Mouse (Mus musculus) CH12.LX (cell line): ENCODE results near the gene Rpl11. TPM values are rescaled to one million over a fixed set of nuclear protein-coding genes. Genes with fewer than 3 reads are reported as not detected.
A peak's percentile ranks its signal among the peaks of the same experiment; 100 is the strongest.

ENCODE experiments used
- DNase-seq: peaks from one replicate; pipeline ENCODE4 v3.0.0-alpha.2; 2013; ENCODE audit errors: extremely low read depth
- H3K27ac ChIP-seq: 2 replicates; pipeline ENCODE4 v1.5.1; 2012; ENCODE audit warnings: low read depth, mild to moderate bottlenecking, control low read depth, moderate library complexity; ENCODE audit not compliant: insufficient read depth
- H3K27me3 ChIP-seq: replicated peaks from 2 replicates; pipeline ENCODE3; 2012; ENCODE audit warnings: inconsistent platforms
- H3K36me3 ChIP-seq, 2 experiments: replicated peaks in 1 of 2; 2 replicates each; pipeline versions ENCODE3 to v1.6.1; 2012; ENCODE audit warnings: inconsistent platforms in 1 of 2, low read length in 1 of 2, mild to moderate bottlenecking in 1 of 2, mixed read lengths in 1 of 2, moderate library complexity in 1 of 2; ENCODE audit not compliant: control insufficient read depth in 1 of 2, insufficient read depth in 1 of 2
- H3K4me1 ChIP-seq, 2 experiments: 2 replicates each; pipeline ENCODE4 v1.6.1; 2012; ENCODE audit warnings: inconsistent platforms in 1 of 2, moderate library complexity in 1 of 2; ENCODE audit not compliant: insufficient read depth in 2 of 2, control insufficient read depth in 1 of 2
- H3K4me2 ChIP-seq: 2 replicates; pipeline ENCODE4 v1.6.1; 2012; ENCODE audit warnings: low read depth, mild to moderate bottlenecking, control low read depth; ENCODE audit not compliant: poor library complexity, insufficient read depth, severe bottlenecking
- H3K4me3 ChIP-seq, 3 experiments: fragments of 150-350 bp in 1 of 3; sonication (generic) in 1 of 3; replicated peaks in 1 of 3; 2 replicates each; pipeline versions ENCODE3 to v1.5.1; 2011 to 2012; ENCODE audit warnings: low read depth in 2 of 3, low read length in 2 of 3, mild to moderate bottlenecking in 2 of 3, moderate library complexity in 2 of 3, control low read depth in 1 of 3, improper control_type of control experiment in 1 of 3, inconsistent platforms in 1 of 3, mixed read lengths in 1 of 3; ENCODE audit not compliant: poor library complexity in 1 of 3
- H3K79me2 ChIP-seq: replicated peaks from 2 replicates; pipeline ENCODE4 v1.6.1; 2012; ENCODE audit warnings: mild to moderate bottlenecking, moderate library complexity; ENCODE audit not compliant: control insufficient read depth, poor library complexity, insufficient read depth, severe bottlenecking; ENCODE audit errors: extremely low read depth
- H3K9ac ChIP-seq: 2 replicates; pipeline ENCODE4 v1.6.1; 2012; ENCODE audit warnings: low read depth, mild to moderate bottlenecking, control low read depth, moderate library complexity; ENCODE audit not compliant: insufficient read depth
- H3K9me3 ChIP-seq: replicated peaks from 2 replicates; pipeline ENCODE3; 2012; ENCODE audit warnings: low read length, inconsistent platforms, mixed read lengths
- ELF1 ChIP-seq: IDR thresholded peaks from 2 replicates; pipeline ENCODE4 v1.6.1; 2014; ENCODE audit warnings: low read depth, mild to moderate bottlenecking, inconsistent platforms, low read length, improper control_type of control experiment
- ETS1 ChIP-seq: conservative IDR thresholded peaks from 2 replicates; pipeline ENCODE4 v1.6.1; 2012; ENCODE audit warnings: low read depth, mild to moderate bottlenecking, inconsistent platforms, low read length, improper control_type of control experiment, moderate library complexity
- GABPA ChIP-seq: IDR thresholded peaks from 2 replicates; pipeline ENCODE4 v1.6.1; 2012; ENCODE audit warnings: low read depth, low read length, improper control_type of control experiment, inconsistent platforms; ENCODE audit not compliant: insufficient replicate concordance
- HCFC1 ChIP-seq: IDR thresholded peaks from 2 replicates; pipeline ENCODE4 v1.6.1; 2012; ENCODE audit warnings: low read depth, mild to moderate bottlenecking, inconsistent platforms, low read length, improper control_type of control experiment
- IRF4 ChIP-seq: IDR thresholded peaks from 2 replicates; pipeline ENCODE4 v1.6.1; 2014; ENCODE audit warnings: low read depth, mild to moderate bottlenecking, inconsistent platforms, low read length, improper control_type of control experiment
- MEF2A ChIP-seq: IDR thresholded peaks from 2 replicates; pipeline ENCODE4 v1.6.1; 2014; ENCODE audit warnings: low read depth, mild to moderate bottlenecking, inconsistent platforms, low read length, improper control_type of control experiment, borderline replicate concordance
- SMC3 ChIP-seq: IDR thresholded peaks from 2 replicates; pipeline ENCODE4 v1.6.1; 2011; ENCODE audit warnings: low read depth, low read length, improper control_type of control experiment
- TBP ChIP-seq: conservative IDR thresholded peaks from 2 replicates; pipeline ENCODE4 v1.6.1; 2011; ENCODE audit warnings: low read depth, low read length, improper control_type of control experiment
- TCF12 ChIP-seq: IDR thresholded peaks from 2 replicates; pipeline ENCODE4 v1.6.1; 2014; ENCODE audit warnings: low read depth, mild to moderate bottlenecking, inconsistent platforms, low read length, improper control_type of control experiment
- ZMIZ1 ChIP-seq: IDR thresholded peaks from 2 replicates; pipeline ENCODE4 v1.6.1; 2012; ENCODE audit warnings: low read depth, mild to moderate bottlenecking, inconsistent platforms, low read length, improper control_type of control experiment
- ZNF384 ChIP-seq: IDR thresholded peaks from 2 replicates; pipeline ENCODE4 v1.6.1; 2012; ENCODE audit warnings: low read depth, low read length, improper control_type of control experiment, inconsistent platforms
- dilution Hi-C: fragments of 300-500 bp; cut with MboI; formaldehyde crosslinking; loops from 2 replicates; pipeline ENCODE4 v1.14.3; 2020; ENCODE audit warnings: low sequenced_read_pairs; ENCODE audit not compliant: extremely low pct_unique_long_range_greater_than_20kb, extremely low pct_ligation_motif_present
- in situ Hi-C: fragments of 300-500 bp; cut with MboI; formaldehyde crosslinking; loops from 3 replicates; pipeline ENCODE4 v1.14.3; 2019; ENCODE audit warnings: low sequenced_read_pairs, low pct_ligation_motif_present, low pct_unique_long_range_greater_than_20kb, mixed read lengths
- polyA plus RNA-seq: library from polyadenylated mRNA; unstranded; fragments of >175 nt; gene quantifications from 2 replicates; pipeline ENCODE4 v1.2.1, GENCODE M21; 2012; ENCODE audit warnings: low read depth; ENCODE audit not compliant: insufficient read length
- total RNA-seq, 2 experiments: library from RNA; depleted of rRNA; stranded (reverse); fragments of 300-350 nt in 1 of 2; fragments of >200 nt in 1 of 2; gene quantifications; 2 replicates each; pipeline ENCODE4 v1.2.3; 2012 to 2014

The Rpl11 gene
- total and polyA plus RNA-seq, 3 experiments, result 1,170 to 2,513 (median 1,661) TPM

DNA sequence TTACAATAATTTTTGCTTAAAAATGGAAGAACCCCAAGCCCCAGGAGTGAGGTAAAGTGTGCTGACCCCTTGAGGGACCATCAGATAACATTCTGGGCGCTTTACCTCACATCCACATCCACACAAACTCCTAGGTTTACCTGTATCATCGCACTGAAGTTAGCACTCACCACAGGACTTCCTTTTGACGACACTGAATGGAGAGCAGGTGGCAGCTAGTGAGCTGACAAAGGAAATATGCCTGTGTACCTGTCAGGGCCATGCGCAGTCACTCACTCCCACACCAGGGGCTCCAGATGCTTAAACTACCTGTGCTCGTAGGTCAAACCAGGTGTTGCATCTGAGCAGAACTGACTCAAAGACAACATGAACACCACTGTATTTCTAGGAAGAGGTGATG is 8.1 kb downstream of the Rpl11 start:
- H3K4me3 ChIP-seq, result no peak overlapping the region
- H3K9ac ChIP-seq, result no peak overlapping the region
- peaks cover 20 to 24% of the 10 kb centered on the region in 2 experiments for H3K36me3 ChIP-seq
- DNase-seq, result no peak
- in situ Hi-C loops, result no loop called here
- 0 out of 2 replicates have a peak, but pooled peaks cover 7% of the 10 kb centered on the region for H3K79me2 ChIP-seq
- peaks cover 25 to 77% of the 10 kb centered on the region in 2 experiments for H3K4me1 ChIP-seq
- no peaks in the 10 kb centered on the region for H3K27me3 ChIP-seq
- H3K4me2 ChIP-seq, result no peak overlapping the region
- no peaks in the 10 kb centered on the region for H3K9me3 ChIP-seq
- H3K27ac ChIP-seq, result peak overlapping the region; percentile 37; the same call in 1 of the 2 replicates
- dilution Hi-C loops, result no loop called here
- TF ChIP-seq SMC3, result no peak
- no peak for TF ChIP-seq GABPA
- TF ChIP-seq HCFC1, result no peak
- TF ChIP-seq ZMIZ1, result no peak
- TF ChIP-seq TBP, result no peak
- TF ChIP-seq, all 38 proteins: peak for 0

DNA sequence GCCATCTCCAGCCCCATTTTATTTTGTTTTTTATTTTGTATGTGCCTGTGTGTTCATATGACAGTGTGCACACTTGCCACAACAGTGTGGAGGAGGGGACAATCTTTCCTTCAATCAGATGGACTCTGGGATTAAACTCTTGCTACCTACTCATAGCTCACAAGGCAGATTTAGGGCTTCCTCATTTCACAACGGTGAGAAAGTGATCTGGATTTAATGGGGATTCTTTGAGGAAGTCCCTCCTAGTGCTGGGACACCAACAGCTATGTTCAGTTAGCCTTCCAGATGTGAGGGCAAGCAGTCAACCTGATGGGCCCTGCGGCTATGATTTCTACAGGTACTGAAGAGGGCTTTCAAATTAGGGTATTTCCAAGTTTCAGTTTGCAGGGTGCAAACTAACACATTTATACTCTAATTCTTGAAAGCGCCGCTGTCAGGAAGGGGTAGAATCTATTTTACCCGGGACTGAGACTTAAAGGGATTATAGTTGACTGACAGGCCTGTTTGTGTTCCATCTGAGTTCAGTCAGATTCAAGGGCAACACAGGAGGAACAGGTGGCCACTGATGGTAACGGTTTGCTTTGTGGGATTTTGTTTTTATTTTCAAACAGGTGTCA is 9.3 kb downstream of the Rpl11 start:
- in situ Hi-C loops (no loop called here), dilution Hi-C loops (no loop called here)
- H3K4me3 ChIP-seq, result no peak overlapping the region
- TF ChIP-seq MEF2A, result no peak
- 0 out of 2 replicates have a peak, but pooled peaks have one; percentile 20 for TF ChIP-seq ELF1
- TF ChIP-seq TCF12, result peak; percentile 38; the same call in 1 of the 2 replicates
- TF ChIP-seq HCFC1, result no peak
- 0 out of 2 replicates have a peak, but pooled peaks have one; percentile 24 for TF ChIP-seq IRF4
- TF ChIP-seq, all 38 proteins: peak for 3
- peak overlapping the region; percentile 25; the same call in 1 of the 2 replicates for H3K4me2 ChIP-seq
- no peak for DNase-seq
- H3K36me3 ChIP-seq, result peaks cover 9 to 12% of the 10 kb centered on the region in 2 experiments
- H3K27ac ChIP-seq, result peak overlapping the region; percentile 82
- H3K27me3 ChIP-seq, result no peaks in the 10 kb centered on the region
- H3K9ac ChIP-seq, result peak overlapping the region; percentile 30; the same call in 1 of the 2 replicates
- no peaks in the 10 kb centered on the region for H3K9me3 ChIP-seq
- peaks cover 21 to 65% of the 10 kb centered on the region in 2 experiments for H3K4me1 ChIP-seq
- no peaks in the 10 kb centered on the region for H3K79me2 ChIP-seq

- H3K9ac ChIP-seq, result no peak overlapping the region
Observed at GRCm38 (mm10) chr4:136035078-136035477, 18.1 kb downstream of the Rpl11 start.

More at GRCm38 (mm10) chr4:136035078-136035477, 18.1 kb downstream of the Rpl11 start:
- H3K79me2 ChIP-seq, result no peaks in the 10 kb centered on the region
- no peaks in the 10 kb centered on the region for H3K36me3 ChIP-seq
- H3K27me3 ChIP-seq, result no peaks in the 10 kb centered on the region
- H3K4me2 ChIP-seq, result no peak overlapping the region
- dilution Hi-C loops (no loop called here), in situ Hi-C loops (no loop called here)
- no peak overlapping the region for H3K4me3 ChIP-seq
- DNase-seq, result no peak
- no peak for TF ChIP-seq ETS1
- TF ChIP-seq ZNF384, result peak; percentile 72
- no peak overlapping the region for H3K27ac ChIP-seq
- peaks cover 6 to 38% of the 10 kb centered on the region in 2 experiments for H3K4me1 ChIP-seq
- peaks cover 9% of the 10 kb centered on the region for H3K9me3 ChIP-seq
